ENCODE assay signal across 10 mouse cellular contexts in genomic region chr7:142486751-142487162, GRCm38 (mm10). TPM values are rescaled to one million over a fixed set of nuclear protein-coding genes. Genes with fewer than 3 reads are reported as not detected.
DNase-seq lines count a peak whose midpoint lies in the region; ATAC-seq lines count a peak whose summit lies in the region.
"Had no signal": no experiment of that assay in that cellular context is flagged by ENCODE, and none has a peak within 500 bp of the region (broad histone marks: within the 10 kb centered on the region; RNA-seq: fewer than 3 reads in every experiment).

No protein-coding gene starts in this region.

- no peak for ATAC-seq in midbrain, embryonic 16.5 days
- no peak for ATAC-seq in hindbrain, embryonic 14.5 days (ENCODE audit: low FRiP score)
- no peak for ATAC-seq in neural tube, embryonic 15.5 days (ENCODE audit: low FRiP score)

- peaks cover 15% of the 10 kb centered on the region for H3K27me3 ChIP-seq in midbrain, embryonic 10.5 days (ENCODE audit: low read depth, poor library complexity, severe bottlenecking)
- no peaks in the 10 kb centered on the region for H3K27me3 ChIP-seq in midbrain, embryonic 16.5 days (ENCODE audit: control insufficient read depth, insufficient read depth, low read depth, low read length)
- no peaks in the 10 kb centered on the region for H3K27me3 ChIP-seq in hindbrain, embryonic 14.5 days (ENCODE audit: control insufficient read depth, insufficient read depth, low read length)
- H3K27me3 ChIP-seq in neural tube, embryonic 15.5 days (replicated peaks) = no peaks in the 10 kb centered on the region; the same call in 1 of the 2 replicates

- no peak overlapping the region for H3K9ac ChIP-seq in midbrain, embryonic 16.5 days (ENCODE audit: low read depth, low read length)
- H3K9ac ChIP-seq in hindbrain, embryonic 14.5 days = no peak overlapping the region
- H3K9ac ChIP-seq in neural tube, embryonic 15.5 days (replicated peaks) = no peak overlapping the region

- intact Hi-C loops in gastrocnemius, postnatal 14 days (cut with DNase I; ENCODE audit: low total_unique reads) = no loop called here

- 0 out of 2 replicates have a peak, but pooled peaks cover 9% of the 10 kb centered on the region for H3K36me3 ChIP-seq in midbrain, embryonic 10.5 days
- no peaks in the 10 kb centered on the region for H3K36me3 ChIP-seq in midbrain, embryonic 16.5 days (ENCODE audit: control insufficient read depth, insufficient read depth, low read length)
- H3K36me3 ChIP-seq in hindbrain, embryonic 14.5 days (replicated peaks; ENCODE audit: control insufficient read depth, insufficient read depth) = no peaks in the 10 kb centered on the region
- no peaks in the 10 kb centered on the region for H3K36me3 ChIP-seq in neural tube, embryonic 15.5 days

- no peak overlapping the region for H3K4me2 ChIP-seq in midbrain, embryonic 16.5 days (ENCODE audit: low read length)
- H3K4me2 ChIP-seq in hindbrain, embryonic 14.5 days (replicated peaks) = no peak overlapping the region
- H3K4me2 ChIP-seq in neural tube, embryonic 15.5 days = no peak overlapping the region

- no peak overlapping the region for H3K4me3 ChIP-seq in midbrain, embryonic 10.5 days
- no peak overlapping the region for H3K4me3 ChIP-seq in midbrain, embryonic 16.5 days (ENCODE audit: low read depth, low read length)
- no peak overlapping the region for H3K4me3 ChIP-seq in hindbrain, embryonic 14.5 days (replicated peaks; ENCODE audit: low read length)
- H3K4me3 ChIP-seq in neural tube, embryonic 15.5 days (replicated peaks) = no peak overlapping the region

- whole genome bisulfite sequencing in midbrain, embryonic 10.5 days = 78% methylated on average over 8 of the region's 8 CpGs
- 78% methylated on average over 8 of the region's 8 CpGs for WGBS in midbrain, embryonic 16.5 days
- 73% methylated on average over 8 of the region's 8 CpGs for WGBS in hindbrain, embryonic 14.5 days
- 59% methylated on average over 8 of the region's 8 CpGs for WGBS in neural tube, embryonic 15.5 days

- H3K27ac ChIP-seq in midbrain, embryonic 10.5 days (replicated peaks) = peak overlapping the region; percentile 82
- H3K27ac ChIP-seq in midbrain, embryonic 16.5 days (ENCODE audit: low read length) = no peak overlapping the region
- H3K27ac ChIP-seq in hindbrain, embryonic 14.5 days = 0 out of 2 replicates have a peak overlapping the region, but pooled peaks have one; percentile 7
- peak overlapping the region; percentile 54 for H3K27ac ChIP-seq in neural tube, embryonic 15.5 days (replicated peaks)

- DNase-seq in gastrocnemius, postnatal 14 days = peak; percentile 54
- no peak for DNase-seq in gastrocnemius, adult 18-20 months (ENCODE audit: low spot score)
- DNase-seq in midbrain, embryonic 10.5 days (ENCODE audit: low spot score) = no peak
- no peak for DNase-seq in hindbrain, embryonic 14.5 days (ENCODE audit: low spot score)
- DNase-seq in urinary bladder, adult 18-20 months (ENCODE audit: low spot score in 2 of 2) = no peak
- DNase-seq in urinary bladder, postnatal 14 days (ENCODE audit: low spot score) = no peak
- DNase-seq: thymus, adult 18-20 months had no signal

- peaks cover 44% of the 10 kb centered on the region for H3K4me1 ChIP-seq in midbrain, embryonic 10.5 days
- peaks cover 10% of the 10 kb centered on the region for H3K4me1 ChIP-seq in midbrain, embryonic 16.5 days (ENCODE audit: control insufficient read depth, insufficient read depth, low read length)
- H3K4me1 ChIP-seq in hindbrain, embryonic 14.5 days (replicated peaks; ENCODE audit: control insufficient read depth, insufficient read depth, low read length) = peaks cover 14% of the 10 kb centered on the region
- H3K4me1 ChIP-seq in neural tube, embryonic 15.5 days = peaks cover 30% of the 10 kb centered on the region

- H3K9me3 ChIP-seq in midbrain, embryonic 10.5 days (replicated peaks) = no peaks in the 10 kb centered on the region
- no peaks in the 10 kb centered on the region for H3K9me3 ChIP-seq in midbrain, embryonic 16.5 days (replicated peaks; ENCODE audit: control insufficient read depth, low read length, poor library complexity, severe bottlenecking)
- no peaks in the 10 kb centered on the region for H3K9me3 ChIP-seq in hindbrain, embryonic 14.5 days (ENCODE audit: control insufficient read depth, low read length)
- no peaks in the 10 kb centered on the region for H3K9me3 ChIP-seq in neural tube, embryonic 15.5 days (replicated peaks)

RNA-seq across cellular contexts. Expression of gene Tnnt3, which starts 11.9 kb away (rescaled TPM):
- total RNA-seq in gastrocnemius, postnatal 14 days (2021) = over 10,000 TPM; 22,199 to 23,470 TPM
- over 10,000 TPM; 35,269 to 35,976 TPM for total RNA-seq in gastrocnemius, adult 18-20 months (2021)
- polyA plus RNA-seq in midbrain, embryonic 10.5 days (2016; fragmentation: Nextera tagmentation; extraction: Ambion mirVana) = 1.9 TPM in 2 replicates
- polyA plus RNA-seq in midbrain, embryonic 16.5 days (2015; fragmentation: Nextera tagmentation; extraction: Ambion mirVana) = 0.91 and 1.6 TPM in 2 replicates
- polyA plus RNA-seq in hindbrain, embryonic 14.5 days (2014; fragmentation: Nextera tagmentation; extraction: Ambion mirVana) = 1.2 and 1.6 TPM in 2 replicates
- 14.9 and 26.9 TPM in 2 replicates for polyA plus RNA-seq in neural tube, embryonic 15.5 days (2015; fragmentation: Nextera tagmentation; extraction: Ambion mirVana)
- total RNA-seq: megakaryocyte-erythroid progenitor cell, adult 5-6 weeks had no signal

RNA-seq across cellular contexts. Expression of gene Lsp1, which starts 26.1 kb away (rescaled TPM):
- total RNA-seq in gastrocnemius, postnatal 14 days (2021) = 10 to 100 TPM; 22.2 to 35.0 TPM
- 10 to 100 TPM; 30.3 to 38.4 TPM for total RNA-seq in gastrocnemius, adult 18-20 months (2021)
- polyA plus RNA-seq in midbrain, embryonic 10.5 days (2016; fragmentation: Nextera tagmentation; extraction: Ambion mirVana) = 14.2 and 15.0 TPM in 2 replicates
- 4.8 and 5.1 TPM in 2 replicates for polyA plus RNA-seq in midbrain, embryonic 16.5 days (2015; fragmentation: Nextera tagmentation; extraction: Ambion mirVana)
- 4.8 and 8.2 TPM in 2 replicates for polyA plus RNA-seq in hindbrain, embryonic 14.5 days (2014; fragmentation: Nextera tagmentation; extraction: Ambion mirVana)
- polyA plus RNA-seq in neural tube, embryonic 15.5 days (2015; fragmentation: Nextera tagmentation; extraction: Ambion mirVana) = 6.9 and 58.6 TPM in 2 replicates

RNA-seq across cellular contexts. Expression of gene Tnni2, which starts 45.1 kb away (rescaled TPM):
- over 10,000 TPM; 14,029 to 14,677 TPM for total RNA-seq in gastrocnemius, postnatal 14 days (2021)
- over 10,000 TPM; 19,257 to 20,060 TPM for total RNA-seq in gastrocnemius, adult 18-20 months (2021)
- polyA plus RNA-seq in midbrain, embryonic 10.5 days (2016; fragmentation: Nextera tagmentation; extraction: Ambion mirVana) = 0.52 and 1.5 TPM in 2 replicates
- polyA plus RNA-seq in midbrain, embryonic 16.5 days (2015; fragmentation: Nextera tagmentation; extraction: Ambion mirVana) = 0.51 and 0.78 TPM in 2 replicates
- 1.0 TPM in 1 of 2 replicates, not detected in the other for polyA plus RNA-seq in hindbrain, embryonic 14.5 days (2014; fragmentation: Nextera tagmentation; extraction: Ambion mirVana)
- polyA plus RNA-seq in neural tube, embryonic 15.5 days (2015; fragmentation: Nextera tagmentation; extraction: Ambion mirVana) = 16.4 and 24.8 TPM in 2 replicates

RNA-seq across cellular contexts. Expression of gene Mrpl23, which starts 45.7 kb away (rescaled TPM):
- total RNA-seq in gastrocnemius, postnatal 14 days (2021) = 1 to 10 TPM; 5.0 to 5.2 TPM
- total RNA-seq in gastrocnemius, adult 18-20 months (2021) = 1 to 10 TPM; 1.7 to 1.9 TPM
- polyA plus RNA-seq in midbrain, embryonic 10.5 days (2016; fragmentation: Nextera tagmentation; extraction: Ambion mirVana) = 15.8 and 20.3 TPM in 2 replicates
- 15.6 and 18.6 TPM in 2 replicates for polyA plus RNA-seq in midbrain, embryonic 16.5 days (2015; fragmentation: Nextera tagmentation; extraction: Ambion mirVana)
- 21.6 and 22.9 TPM in 2 replicates for polyA plus RNA-seq in hindbrain, embryonic 14.5 days (2014; fragmentation: Nextera tagmentation; extraction: Ambion mirVana)
- polyA plus RNA-seq in neural tube, embryonic 15.5 days (2015; fragmentation: Nextera tagmentation; extraction: Ambion mirVana) = 21.0 and 27.9 TPM in 2 replicates

RNA-seq across cellular contexts. Expression of gene Syt8, which starts 52.1 kb away (rescaled TPM):
- total RNA-seq in gastrocnemius, postnatal 14 days (2021) = not detected
- not detected for total RNA-seq in gastrocnemius, adult 18-20 months (2021)
- 0.34 TPM in 1 of 2 replicates, not detected in the other for polyA plus RNA-seq in midbrain, embryonic 10.5 days (2016; fragmentation: Nextera tagmentation; extraction: Ambion mirVana)
- polyA plus RNA-seq in midbrain, embryonic 16.5 days (2015; fragmentation: Nextera tagmentation; extraction: Ambion mirVana) = not detected in 2 replicates
- not detected in 2 replicates for polyA plus RNA-seq in hindbrain, embryonic 14.5 days (2014; fragmentation: Nextera tagmentation; extraction: Ambion mirVana)
- polyA plus RNA-seq in neural tube, embryonic 15.5 days (2015; fragmentation: Nextera tagmentation; extraction: Ambion mirVana) = 0.14 TPM in 1 of 2 replicates, not detected in the other
- total RNA-seq: megakaryocyte-erythroid progenitor cell, adult 5-6 weeks had no signal
